Mouse (Mus musculus) layer of hippocampus, adult 2 months (tissue): ENCODE results near the gene Etfa. TPM values are rescaled to one million over a fixed set of nuclear protein-coding genes. Genes with fewer than 3 reads are reported as not detected.
A peak's percentile ranks its signal among the peaks of the same experiment; 100 is the strongest.

Experiments used
- DNase-seq, 2 experiments: peaks; one replicate each; pipeline ENCODE4 v3.0.0; 2022; ENCODE audit warnings: low spot score in 2 of 2
- H3K27ac ChIP-seq: fragments of 200-600 bp; 2 replicates; pipeline ENCODE4 v1.8.1; 2022
- H3K4me3 ChIP-seq: fragments of 200-600 bp; 2 replicates; pipeline ENCODE4 v1.8.1; 2022; ENCODE audit warnings: mild to moderate bottlenecking
- CTCF ChIP-seq: fragments of 200-600 bp; conservative IDR thresholded peaks from 2 replicates; pipeline ENCODE4 v1.8.1; 2022; ENCODE audit warnings: antibody characterized with exemption, mild to moderate bottlenecking, moderate library complexity
- long read RNA-seq, 2 experiments: library from polyadenylated mRNA; stranded (forward); transcript quantifications; one replicate each; pipeline ENCODE4 v2.0.0; 2021; ENCODE audit warnings: borderline mapping rate in 2 of 2
- total RNA-seq, 2 experiments: library from RNA; stranded (reverse); gene quantifications; 2 replicates each; pipeline ENCODE4 v1.2.3; 2021

Etfa gene
- 10 to 100 TPM; 38.6 to 44.8 TPM for total RNA-seq
- long read RNA-seq, experiment 1, transcript Etfa-201 (12 exons, 1,392 nt), result major isoform, 28 of 36 reads
- long read RNA-seq, experiment 1, partial matches to known transcripts, result 2 of 36 reads
- long read RNA-seq, experiment 1, other reads (novel, unspliced or antisense), result 6 of 36 reads
- long read RNA-seq, experiment 2, transcript Etfa-201 (12 exons, 1,392 nt), result major isoform, 47 of 59 reads
- long read RNA-seq, experiment 2, partial matches to known transcripts, result 7 of 59 reads
- long read RNA-seq, experiment 2, other reads (novel, unspliced or antisense), result 5 of 59 reads

DNA sequence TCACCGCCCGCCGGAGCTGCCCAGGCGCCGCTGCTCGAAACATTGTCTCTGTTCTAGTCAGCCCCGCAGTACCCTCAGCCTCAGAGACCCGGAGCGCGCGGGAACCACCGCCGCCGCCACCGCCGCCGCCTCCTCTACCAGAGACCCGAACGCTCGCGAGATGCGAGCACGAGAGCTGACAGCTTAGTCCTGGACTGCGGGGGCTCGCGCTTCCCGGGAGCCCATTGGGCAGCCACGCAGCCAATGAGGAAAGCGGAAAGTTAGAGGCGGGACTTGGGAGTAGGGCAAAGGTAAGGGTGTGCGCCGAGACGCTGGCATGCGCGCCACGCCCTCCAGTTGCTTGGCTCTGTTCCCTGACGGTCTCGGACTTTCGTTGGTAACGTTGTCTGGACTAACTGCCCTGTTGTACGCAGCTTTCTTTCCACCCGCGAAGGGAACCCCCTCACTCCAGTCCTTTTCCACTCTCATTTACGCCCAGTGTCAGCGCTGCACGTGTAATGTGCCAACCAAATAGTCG is at the start of gene Etfa:
Etfa (minus strand) TSS at position 217 of the 517 bp plus-strand sequence.
- peak within 1 kb of the TSS; percentile 94 for H3K27ac ChIP-seq
- DNase-seq, result peak; percentile 92 to 93
- no peak for TF ChIP-seq CTCF
- H3K4me3 ChIP-seq, result peak within 1 kb of the TSS; percentile 88

DNA sequence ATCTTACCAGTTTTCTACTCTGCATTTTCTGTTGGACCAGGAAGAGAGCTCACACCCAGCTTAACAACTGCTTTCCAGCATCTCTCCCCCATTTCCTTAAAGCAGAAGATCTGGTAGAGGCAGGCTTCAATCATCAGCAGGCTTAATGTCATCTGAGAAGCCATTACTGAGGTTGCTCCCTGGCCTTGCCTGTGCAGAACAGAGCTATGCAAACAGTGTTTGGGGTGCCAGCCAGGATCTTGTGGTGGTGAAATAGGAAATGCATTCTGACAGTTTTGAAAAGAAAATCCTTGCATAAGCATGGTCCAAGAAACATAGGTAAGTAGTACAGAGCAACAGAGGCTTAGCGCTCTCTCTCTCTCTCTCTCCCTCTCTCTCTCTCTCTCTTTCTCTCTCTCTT is 48.9 kb upstream of the Etfa start:
- H3K27ac ChIP-seq, result no peak overlapping the region
- TF ChIP-seq CTCF, result no peak
- no peak for DNase-seq
- no peak overlapping the region for H3K4me3 ChIP-seq

GRCm38 (mm10) chr9:55554986-55555385 is 42.9 kb upstream of the Etfa start:
- TF ChIP-seq CTCF, result no peak
- DNase-seq, result no peak
- H3K27ac ChIP-seq, result no peak overlapping the region
- no peak overlapping the region for H3K4me3 ChIP-seq

- peak; percentile 50 for TF ChIP-seq CTCF
- no peak overlapping the region for H3K27ac ChIP-seq
- DNase-seq, result no peak
- no peak overlapping the region for H3K4me3 ChIP-seq
Measured at GRCm38 (mm10) chr9:55549302-55549890, 37.4 kb upstream of the Etfa start.

GRCm38 (mm10) chr9:55548871-55549270 is 36.8 kb upstream of the Etfa start:
- DNase-seq, result no peak
- no peak for TF ChIP-seq CTCF
- Histone ChIP-seq H3K27ac (no peak overlapping the region), H3K4me3 (no peak overlapping the region)

GRCm38 (mm10) chr9:55546176-55547010 is 34.4 kb upstream of the Etfa start:
- no peak overlapping the region for H3K4me3 ChIP-seq
- TF ChIP-seq CTCF, result no peak
- H3K27ac ChIP-seq, result no peak overlapping the region
- no peak for DNase-seq

- H3K27ac ChIP-seq, result no peak overlapping the region
- no peak for DNase-seq
- TF ChIP-seq CTCF, result no peak
- H3K4me3 ChIP-seq, result no peak overlapping the region
Measured at GRCm38 (mm10) chr9:55545556-55546175, 33.6 kb upstream of the Etfa start.

DNA sequence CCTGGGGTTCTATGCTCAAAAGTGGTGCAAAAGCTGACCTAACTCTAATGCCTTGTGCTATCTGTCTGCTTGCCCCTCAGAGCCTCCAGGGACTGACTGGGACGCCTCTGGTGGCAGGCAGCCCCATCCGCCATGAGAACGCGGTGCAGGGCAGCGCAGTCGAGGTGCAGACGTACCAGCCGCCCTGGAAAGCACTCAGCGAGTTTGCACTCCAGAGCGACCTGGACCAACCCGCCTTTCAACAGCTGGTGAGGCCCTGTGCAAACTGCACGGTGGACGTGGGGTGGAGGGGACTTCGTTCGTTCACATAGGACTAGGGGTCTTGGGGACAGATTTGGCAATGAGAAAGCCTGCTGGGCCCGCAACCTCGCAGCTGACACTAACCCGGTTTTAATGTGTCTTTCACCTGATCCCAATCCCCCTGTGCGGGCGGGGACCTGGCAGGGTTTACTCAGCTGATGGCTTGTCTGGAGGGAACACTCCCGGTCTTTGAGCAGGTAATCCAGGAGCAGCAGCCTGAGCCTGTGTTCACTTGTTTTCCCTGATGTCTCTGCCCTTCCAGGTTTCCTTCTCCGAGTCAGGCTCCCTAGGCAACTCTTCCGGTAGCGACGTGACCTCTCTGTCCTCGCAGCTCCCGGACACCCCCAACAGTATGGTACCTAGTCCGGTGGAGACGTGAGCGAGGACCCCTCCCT is 33.0 kb upstream of the Etfa start:
- H3K27ac ChIP-seq, result no peak overlapping the region
- no peak overlapping the region for H3K4me3 ChIP-seq
- no peak for TF ChIP-seq CTCF
- DNase-seq, result no peak

DNA sequence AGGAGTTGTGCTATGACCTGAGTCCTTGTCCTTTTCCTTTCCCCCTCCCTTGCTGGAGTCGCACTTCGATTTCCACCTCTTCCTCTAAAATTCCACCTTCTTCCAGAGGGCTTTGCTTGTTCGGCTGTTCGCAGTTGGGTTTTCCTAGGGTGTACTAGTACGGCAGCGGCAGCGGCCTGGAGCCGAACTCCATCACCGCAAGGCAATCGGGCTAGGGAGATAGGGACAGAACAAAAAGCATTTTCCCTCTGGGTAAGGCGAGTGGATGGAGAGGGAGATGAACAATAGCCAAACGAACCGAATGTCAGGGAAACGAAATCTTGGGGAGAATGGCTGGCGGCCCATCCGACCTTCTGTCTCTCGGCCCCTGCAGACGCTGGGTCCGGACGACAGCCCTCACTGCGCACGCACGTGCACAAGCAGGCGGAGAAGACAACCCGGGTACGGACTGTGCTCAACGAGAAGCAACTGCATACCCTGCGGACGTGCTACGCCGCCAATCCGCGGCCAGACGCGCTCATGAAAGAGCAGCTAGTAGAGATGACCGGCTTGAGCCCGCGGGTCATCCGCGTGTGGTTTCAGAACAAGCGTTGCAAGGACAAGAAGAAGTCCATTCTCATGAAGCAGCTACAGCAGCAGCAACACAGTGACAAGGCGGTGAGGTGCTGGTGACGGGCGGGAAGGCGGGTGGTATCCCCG is 31.8 kb upstream of the Etfa start:
- TF ChIP-seq CTCF, result no peak
- H3K4me3 ChIP-seq, result no peak overlapping the region
- DNase-seq, result no peak
- H3K27ac ChIP-seq, result no peak overlapping the region

DNA sequence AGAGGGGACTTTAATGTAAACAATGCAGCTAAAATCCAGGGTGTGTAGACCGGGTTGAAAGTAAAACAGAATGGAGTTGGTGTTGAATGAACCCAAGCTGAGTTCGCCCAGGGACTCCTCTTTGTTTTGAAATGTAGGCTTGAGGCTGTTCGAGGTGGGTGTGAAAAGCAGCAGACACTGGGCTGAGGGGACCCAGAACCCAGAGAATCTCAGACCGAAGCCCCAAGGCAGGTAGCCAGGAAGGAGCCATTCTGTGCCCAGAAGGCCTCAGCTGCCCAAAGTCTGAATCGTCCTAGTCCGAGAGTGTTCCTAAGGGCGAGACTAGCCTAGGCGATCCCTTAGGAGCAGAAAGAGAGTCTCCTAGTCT is 31.3 kb upstream of the Etfa start:
- Histone ChIP-seq H3K27ac (no peak overlapping the region), H3K4me3 (no peak overlapping the region)
- no peak for DNase-seq
- TF ChIP-seq CTCF, result no peak

DNA sequence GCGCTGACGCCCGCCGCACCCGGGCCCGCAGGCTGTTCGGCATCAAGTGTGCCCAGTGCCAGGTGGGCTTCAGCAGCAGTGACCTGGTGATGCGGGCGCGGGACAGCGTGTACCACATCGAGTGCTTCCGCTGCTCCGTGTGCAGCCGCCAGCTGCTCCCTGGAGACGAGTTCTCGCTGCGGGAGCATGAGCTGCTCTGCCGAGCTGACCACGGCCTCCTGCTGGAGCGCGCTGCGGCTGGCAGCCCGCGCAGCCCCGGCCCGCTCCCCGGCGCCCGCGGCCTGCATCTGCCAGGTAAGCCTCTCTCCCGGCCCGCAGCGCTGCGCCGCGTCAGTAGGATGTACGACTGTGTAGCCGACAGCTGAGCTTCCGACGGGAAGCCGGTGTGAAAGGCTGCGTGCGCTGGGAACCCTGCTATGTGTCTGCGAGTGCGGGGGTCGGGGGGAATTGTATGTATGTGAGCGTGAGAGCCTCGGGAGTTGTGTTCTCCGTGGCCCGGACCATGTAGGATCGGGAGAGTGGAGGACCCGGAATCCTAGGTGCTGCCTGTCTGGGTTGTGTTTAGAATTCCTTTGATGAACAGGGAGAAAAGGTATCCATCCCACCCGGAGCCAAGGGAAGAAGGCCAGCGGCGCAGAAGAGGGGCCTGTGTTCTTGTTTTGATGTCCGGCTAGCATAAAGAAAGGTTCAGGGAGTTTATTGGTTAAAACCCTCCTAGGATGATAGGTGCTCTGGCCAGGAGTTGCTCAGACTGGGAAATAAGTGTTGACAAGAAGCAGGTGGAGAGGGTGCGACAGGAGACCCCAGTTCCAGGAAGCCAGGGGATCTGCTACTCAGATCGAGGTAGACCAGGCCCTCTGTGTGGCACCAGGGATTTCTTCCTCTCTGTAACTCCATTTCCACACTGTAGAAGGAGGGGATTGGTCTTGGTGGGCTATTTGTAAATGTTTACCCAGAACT is 30.6 kb upstream of the Etfa start:
- H3K4me3 ChIP-seq, result no peak overlapping the region
- no peak for DNase-seq
- no peak overlapping the region for H3K27ac ChIP-seq
- no peak for TF ChIP-seq CTCF
